Mouse (Mus musculus) embryonic fibroblast, embryonic 13.5 days (primary cell): ENCODE measurements around the gene Immp2l.

Source experiments
- CTCF ChIP-seq: IDR thresholded peaks from 2 replicates; pipeline ENCODE4 v1.5.1; 2011; ENCODE audit warnings: mild to moderate bottlenecking, control low read depth, low read length, moderate library complexity, borderline replicate concordance; ENCODE audit not compliant: insufficient read depth
- POLR2A ChIP-seq: IDR thresholded peaks from 2 replicates; pipeline ENCODE4 v1.6.1; 2011; ENCODE audit warnings: low read depth, mild to moderate bottlenecking, control low read depth, low read length, moderate library complexity

DNA sequence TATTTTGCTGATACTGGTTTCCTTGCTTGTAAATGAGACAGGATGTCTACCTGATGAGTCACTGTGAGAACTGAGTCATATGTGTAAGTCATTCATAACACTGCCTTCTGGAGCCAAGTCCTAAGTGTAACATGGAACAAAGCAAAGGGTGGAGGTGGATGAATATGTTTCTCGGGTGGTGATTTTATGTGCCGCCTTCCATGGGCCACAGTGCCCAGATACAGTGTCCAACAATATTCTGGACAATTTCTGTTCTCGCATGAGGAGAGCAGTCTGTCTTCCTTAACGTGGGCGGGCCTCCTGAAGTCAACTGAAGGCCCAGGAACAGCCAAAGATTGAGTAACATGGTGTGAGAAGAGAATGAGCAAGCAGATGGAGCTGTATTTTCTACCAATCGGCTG, 926.0 kb downstream of the Immp2l start:
- no peak for TF ChIP-seq CTCF
- no peak for TF ChIP-seq POLR2A
